Mouse (Mus musculus): Measurements from ENCODE around the gene Pnck. TPM values are rescaled to one million over a fixed set of nuclear protein-coding genes. Genes with fewer than 3 reads are reported as not detected.

The Pnck gene
- not detected in 2 replicates for polyA plus RNA-seq (2012; ENCODE audit: insufficient read depth, insufficient read length, missing spikeins)

DNA sequence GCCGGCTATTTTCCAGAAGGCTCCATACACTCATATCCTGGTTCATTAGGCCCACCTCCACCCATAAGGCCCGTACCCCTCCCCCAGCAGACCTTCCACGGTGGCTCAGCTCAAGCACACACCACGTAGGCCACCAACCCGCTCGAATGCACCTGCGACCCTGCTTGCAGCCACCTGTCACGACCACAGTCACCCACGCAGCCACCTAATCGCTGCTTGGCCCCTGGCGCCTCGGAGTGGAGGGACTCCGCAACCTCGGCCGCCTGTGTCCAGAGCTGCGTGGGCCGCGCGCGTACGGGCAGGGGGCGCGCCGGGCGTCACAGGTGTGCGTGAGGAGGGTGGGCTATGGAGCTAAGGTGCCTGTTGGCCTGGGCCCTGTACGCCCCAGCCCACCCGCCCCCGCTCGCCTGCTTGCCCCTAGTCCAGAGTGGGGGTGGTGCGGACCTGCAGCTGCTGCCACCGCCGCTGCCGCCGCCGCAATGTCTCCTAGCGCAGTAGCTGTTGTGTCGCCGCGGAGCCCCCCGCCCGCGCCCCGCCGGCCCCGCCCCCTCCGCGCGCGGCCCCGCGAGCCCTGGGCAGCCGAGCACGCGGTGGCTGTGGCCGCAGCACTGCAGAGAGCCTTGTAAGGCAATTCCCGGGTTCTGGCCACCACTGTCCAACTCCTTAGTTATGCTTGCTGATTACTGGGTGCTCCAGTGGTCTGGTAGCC, at the start of gene Pnck:
Gene Pnck (minus strand): TSS at position 543 of the 709 bp plus-strand sequence.
- Histone ChIP-seq H3K27ac (ENCODE audit: insufficient read depth, low read depth, low read length) (no peak within 1 kb of the TSS), H3K4me1 (ENCODE audit: control insufficient read depth, insufficient read depth, low read length) (peaks cover 15% of the 10 kb centered on the region), H3K4me3 (ENCODE audit: insufficient read depth, low read length) (no peak within 1 kb of the TSS)
- no peak for TF ChIP-seq CTCF (IDR thresholded peaks at IDR 0.05; ENCODE audit: low read depth, low read length)
- TF ChIP-seq POLR2A (IDR thresholded peaks at IDR 0.05; ENCODE audit: borderline replicate concordance, low read depth, low read length), result no peak

DNA sequence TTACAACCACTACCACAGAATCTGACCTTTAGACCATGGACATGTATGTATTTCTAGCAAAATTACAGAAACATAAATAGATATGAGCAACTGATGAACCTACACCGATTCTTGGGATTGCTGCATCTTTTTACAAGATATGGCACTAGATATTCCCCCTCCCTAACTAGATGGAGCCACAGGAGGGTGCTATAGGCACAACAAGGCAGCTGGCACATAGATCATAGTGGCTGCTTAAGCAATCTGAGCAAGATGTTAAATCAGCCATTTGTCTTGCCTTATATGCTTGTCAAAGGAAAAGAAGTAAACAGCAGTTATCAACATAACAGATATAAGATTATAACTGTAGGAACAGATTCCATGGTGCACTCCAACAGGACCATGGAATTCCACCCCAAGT, 40.6 kb upstream of the Pnck start:
- TF ChIP-seq CTCF (IDR thresholded peaks at IDR 0.05; ENCODE audit: low read depth, low read length) (no peak), POLR2A (IDR thresholded peaks at IDR 0.05; ENCODE audit: borderline replicate concordance, low read depth, low read length) (no peak)
- Histone ChIP-seq H3K27ac (ENCODE audit: insufficient read depth, low read depth, low read length) (no peak overlapping the region), H3K4me1 (ENCODE audit: control insufficient read depth, insufficient read depth, low read length) (no peaks in the 10 kb centered on the region), H3K4me3 (ENCODE audit: insufficient read depth, low read length) (no peak overlapping the region)

DNA sequence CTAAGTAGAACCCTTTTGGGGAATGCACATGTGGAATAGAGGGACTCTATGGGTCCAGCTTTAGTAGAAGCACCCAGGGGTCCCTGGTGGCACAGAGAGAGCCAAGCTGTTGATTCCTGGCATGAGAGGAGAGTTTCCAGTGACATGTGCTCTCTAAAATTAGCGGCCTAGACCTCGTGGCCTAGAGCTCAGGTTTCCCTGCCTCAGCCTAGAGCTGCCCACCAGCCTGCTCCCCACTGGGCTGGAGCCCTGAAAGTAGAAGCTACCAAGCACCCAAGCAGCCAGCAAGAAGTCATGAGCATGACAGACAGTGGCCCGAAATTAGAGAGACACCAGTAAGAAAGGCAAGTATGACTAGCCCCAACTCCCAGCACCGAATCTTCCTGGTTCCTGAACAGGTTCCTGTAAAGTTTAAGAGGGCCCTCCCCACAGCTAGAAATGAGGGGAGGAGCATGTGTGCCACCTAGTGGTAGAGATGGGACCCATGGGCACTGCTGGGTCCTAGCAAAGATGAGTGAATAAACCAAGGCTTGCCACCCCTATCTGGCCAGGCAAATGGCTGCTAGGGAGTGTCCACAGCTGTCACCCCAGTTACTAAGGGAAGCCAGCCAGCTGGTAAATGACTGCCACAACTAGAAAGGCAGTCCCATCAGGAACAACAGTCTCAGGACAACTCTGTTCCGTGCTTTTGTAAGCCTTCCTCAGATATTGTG, 31.2 kb upstream of the Pnck start:
- peaks cover 8% of the 10 kb centered on the region; the same call in 1 of the 2 replicates for H3K4me1 ChIP-seq (ENCODE audit: control insufficient read depth, insufficient read depth, low read length)
- TF ChIP-seq CTCF (IDR thresholded peaks at IDR 0.05; ENCODE audit: low read depth, low read length), result no peak
- TF ChIP-seq POLR2A (IDR thresholded peaks at IDR 0.05; ENCODE audit: borderline replicate concordance, low read depth, low read length), result no peak
- no peak overlapping the region for H3K27ac ChIP-seq (ENCODE audit: insufficient read depth, low read depth, low read length)
- peak overlapping the region; percentile 21; the same call in 1 of the 2 replicates for H3K4me3 ChIP-seq (ENCODE audit: insufficient read depth, low read length)

DNA sequence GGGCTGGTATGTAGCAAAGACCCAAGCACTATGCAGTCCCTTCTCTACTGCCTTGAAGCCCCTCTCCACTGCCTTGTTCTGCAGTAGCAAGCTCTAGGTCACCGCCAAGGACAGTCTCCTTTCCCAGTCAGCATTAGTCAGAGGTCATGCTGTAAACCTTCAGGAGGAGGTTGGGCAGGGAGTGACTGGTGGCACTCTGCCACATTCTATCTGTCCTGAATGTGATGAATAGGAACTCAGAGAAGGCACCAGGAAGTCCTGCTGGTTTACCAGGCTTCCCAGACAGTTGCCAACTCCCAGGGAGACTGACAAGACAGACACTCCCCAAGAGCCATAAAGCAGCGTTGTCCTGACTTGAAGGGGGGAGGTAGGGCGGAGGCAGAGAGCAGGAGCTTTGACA, 25.7 kb upstream of the Pnck start:
- no peak overlapping the region for H3K4me3 ChIP-seq (ENCODE audit: insufficient read depth, low read length)
- H3K27ac ChIP-seq (ENCODE audit: insufficient read depth, low read depth, low read length), result no peak overlapping the region
- H3K4me1 ChIP-seq (ENCODE audit: control insufficient read depth, insufficient read depth, low read length), result peaks cover 7% of the 10 kb centered on the region; the same call in 1 of the 2 replicates
- no peak for TF ChIP-seq CTCF (IDR thresholded peaks at IDR 0.05; ENCODE audit: low read depth, low read length)
- TF ChIP-seq POLR2A (IDR thresholded peaks at IDR 0.05; ENCODE audit: borderline replicate concordance, low read depth, low read length), result no peak

DNA sequence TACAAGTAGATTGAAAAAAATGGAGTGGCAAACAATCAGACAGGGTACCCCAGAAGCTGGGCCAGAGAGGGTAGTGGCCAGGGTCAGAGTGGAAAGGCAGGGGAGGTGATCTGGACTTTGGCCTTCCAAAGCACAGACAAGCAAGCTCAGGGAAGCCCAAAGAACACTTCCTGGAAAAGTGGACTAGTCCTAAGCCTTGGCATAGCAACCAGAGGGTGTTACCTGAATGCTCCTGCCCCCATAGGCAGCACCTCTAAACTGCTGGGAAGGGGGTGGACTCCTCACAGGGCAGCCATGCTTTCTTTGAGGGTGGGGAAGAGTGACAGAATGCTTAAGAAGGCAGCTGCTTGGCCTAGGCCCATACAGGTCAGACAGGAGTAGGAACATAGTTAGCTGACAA, 25.1 kb upstream of the Pnck start:
- TF ChIP-seq POLR2A (IDR thresholded peaks at IDR 0.05; ENCODE audit: borderline replicate concordance, low read depth, low read length), result no peak
- no peak for TF ChIP-seq CTCF (IDR thresholded peaks at IDR 0.05; ENCODE audit: low read depth, low read length)
- Histone ChIP-seq H3K4me1 (ENCODE audit: control insufficient read depth, insufficient read depth, low read length) (peaks cover 7% of the 10 kb centered on the region; the same call in 1 of the 2 replicates), H3K27ac (ENCODE audit: insufficient read depth, low read depth, low read length) (no peak overlapping the region), H3K4me3 (ENCODE audit: insufficient read depth, low read length) (no peak overlapping the region)

DNA sequence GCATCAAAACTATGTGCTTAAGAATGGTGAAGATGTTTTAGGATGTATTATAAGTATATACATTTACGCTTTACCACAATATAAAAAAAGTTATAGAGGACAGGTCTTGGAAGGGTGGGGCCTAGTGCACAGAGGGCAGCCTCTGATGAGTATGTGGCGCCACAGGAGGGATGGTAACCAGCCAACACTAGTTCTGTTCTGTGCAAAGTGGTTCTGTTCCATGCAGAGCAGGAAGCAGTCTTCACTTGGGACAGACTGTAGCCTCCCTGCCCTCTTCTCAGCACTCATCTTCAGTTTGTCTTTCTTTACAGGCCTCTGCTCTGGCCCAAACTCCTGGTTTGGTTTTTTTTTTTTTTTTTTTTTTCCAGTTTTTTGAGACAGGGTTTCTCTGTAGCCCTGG, 24.2 kb upstream of the Pnck start:
- TF ChIP-seq POLR2A (IDR thresholded peaks at IDR 0.05; ENCODE audit: borderline replicate concordance, low read depth, low read length) (no peak), CTCF (IDR thresholded peaks at IDR 0.05; ENCODE audit: low read depth, low read length) (no peak)

DNA sequence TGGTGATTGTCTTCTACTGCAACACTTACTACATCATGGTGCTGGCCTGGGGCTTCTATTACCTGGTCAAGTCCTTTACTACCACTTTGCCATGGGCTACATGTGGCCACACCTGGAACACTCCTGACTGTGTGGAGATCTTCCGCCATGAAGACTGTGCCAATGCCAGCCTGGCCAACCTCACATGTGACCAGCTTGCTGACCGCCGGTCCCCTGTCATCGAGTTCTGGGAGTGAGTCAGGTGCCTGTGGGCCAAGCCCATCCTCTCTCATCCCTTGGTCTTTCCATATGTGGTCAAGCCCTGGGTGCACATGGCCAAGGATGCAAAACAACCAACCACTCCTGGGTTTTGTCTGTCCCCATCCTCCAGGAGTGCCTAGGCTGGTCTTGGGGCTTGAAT, 16.8 kb upstream of the Pnck start:
- H3K4me1 ChIP-seq (ENCODE audit: control insufficient read depth, insufficient read depth, low read length), result peaks cover 17% of the 10 kb centered on the region
- H3K27ac ChIP-seq (ENCODE audit: insufficient read depth, low read depth, low read length), result no peak overlapping the region
- TF ChIP-seq CTCF (IDR thresholded peaks at IDR 0.05; ENCODE audit: low read depth, low read length) (no peak), POLR2A (IDR thresholded peaks at IDR 0.05; ENCODE audit: borderline replicate concordance, low read depth, low read length) (no peak)
- no peak overlapping the region for H3K4me3 ChIP-seq (ENCODE audit: insufficient read depth, low read length)

More for the DNA sequence above, 24.2 kb upstream of the Pnck start:
- Histone ChIP-seq H3K4me3 (ENCODE audit: insufficient read depth, low read length) (no peak overlapping the region), H3K27ac (ENCODE audit: insufficient read depth, low read depth, low read length) (no peak overlapping the region), H3K4me1 (ENCODE audit: control insufficient read depth, insufficient read depth, low read length) (peaks cover 7% of the 10 kb centered on the region; the same call in 1 of the 2 replicates)

DNA sequence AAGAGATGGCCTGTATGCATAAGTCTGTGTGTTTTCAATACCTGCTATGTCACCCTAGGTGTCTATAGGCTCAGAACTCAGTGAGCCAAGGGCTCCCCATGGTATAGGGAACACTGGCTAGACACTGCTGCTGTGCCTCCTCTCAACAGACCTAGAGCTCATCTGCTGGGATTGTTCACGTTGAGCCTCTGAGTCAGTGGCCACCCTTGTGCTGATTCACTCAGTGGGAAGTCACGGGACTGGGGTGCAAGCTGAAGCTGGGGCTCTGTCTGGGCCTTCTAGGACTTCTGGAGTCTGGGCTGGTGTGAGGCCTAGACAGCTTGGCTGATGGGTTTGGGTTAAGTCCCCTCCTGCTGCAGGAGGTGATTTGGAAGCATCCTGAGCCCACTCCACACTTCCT, 15.3 kb upstream of the Pnck start:
- no peak for TF ChIP-seq POLR2A (IDR thresholded peaks at IDR 0.05; ENCODE audit: borderline replicate concordance, low read depth, low read length)
- TF ChIP-seq CTCF (IDR thresholded peaks at IDR 0.05; ENCODE audit: low read depth, low read length), result no peak
- peak overlapping the region; percentile 63 for H3K27ac ChIP-seq (ENCODE audit: insufficient read depth, low read depth, low read length)
- peaks cover 17% of the 10 kb centered on the region for H3K4me1 ChIP-seq (ENCODE audit: control insufficient read depth, insufficient read depth, low read length)
- H3K4me3 ChIP-seq (ENCODE audit: insufficient read depth, low read length), result peak overlapping the region; percentile 81

GRCm38 (mm10) chrX:73673968-73674661, 14.2 kb upstream of the Pnck start:
- Histone ChIP-seq H3K4me1 (ENCODE audit: control insufficient read depth, insufficient read depth, low read length) (peaks cover 17% of the 10 kb centered on the region), H3K4me3 (ENCODE audit: insufficient read depth, low read length) (peak overlapping the region; percentile 81), H3K27ac (ENCODE audit: insufficient read depth, low read depth, low read length) (peak overlapping the region; percentile 63)
- TF ChIP-seq CTCF (IDR thresholded peaks at IDR 0.05; ENCODE audit: low read depth, low read length) (no peak), POLR2A (IDR thresholded peaks at IDR 0.05; ENCODE audit: borderline replicate concordance, low read depth, low read length) (no peak)
